In the genomic region with DNA sequence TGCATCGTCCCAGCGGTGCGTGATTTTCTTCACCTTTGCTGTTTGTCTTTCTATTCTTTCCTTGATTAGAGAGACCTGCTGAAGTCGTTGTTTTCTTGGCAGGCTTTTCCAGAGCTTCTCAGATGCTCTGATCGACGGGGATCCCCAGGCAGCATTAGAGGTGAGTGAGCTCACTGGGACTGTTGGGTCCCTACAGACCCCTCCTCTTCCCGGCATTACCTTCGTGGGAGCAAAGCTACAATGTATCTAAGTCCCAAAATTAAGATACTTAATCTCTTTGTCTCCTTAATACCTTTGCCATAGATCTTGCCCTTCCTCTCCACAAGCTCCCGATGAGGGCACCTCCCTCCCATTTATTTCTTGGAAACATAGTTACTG, we compare ENCODE assay signal across 8 mouse cellular contexts. TPM values are rescaled to one million over a fixed set of nuclear protein-coding genes. Genes with fewer than 3 reads are reported as not detected.
DNase-seq lines count a peak whose midpoint lies in the region; ATAC-seq and TF ChIP-seq lines count a peak whose summit lies in the region.

No protein-coding gene starts in this region.

- no peak for TF ChIP-seq POLR2A in embryonic fibroblast, embryonic 13.5 days (IDR thresholded peaks at IDR 0.05; ENCODE audit: low read depth, low read length)

- no peaks in the 10 kb centered on the region for H3K27me3 ChIP-seq in megakaryocyte, embryonic 14.5 days (replicated peaks)
- H3K27me3 ChIP-seq in limb, embryonic 10.5 days (ENCODE audit: low read depth, poor library complexity, severe bottlenecking): no peaks in the 10 kb centered on the region
- H3K27me3 ChIP-seq in stomach, embryonic 14.5 days (ENCODE audit: control insufficient read depth, insufficient read depth, low read length): no peaks in the 10 kb centered on the region

- peak overlapping the region; percentile 95 for H3K4me3 ChIP-seq in megakaryocyte, embryonic 14.5 days (replicated peaks)
- peak overlapping the region; percentile 79 for H3K4me3 ChIP-seq in embryonic fibroblast, embryonic 13.5 days (ENCODE audit: insufficient read depth, low read length)
- H3K4me3 ChIP-seq in limb, embryonic 10.5 days: peak overlapping the region; percentile 70
- H3K4me3 ChIP-seq in stomach, embryonic 14.5 days (ENCODE audit: low read depth, low read length): peak overlapping the region; percentile 70

- peaks cover 48% of the 10 kb centered on the region for H3K4me1 ChIP-seq in megakaryocyte, embryonic 14.5 days
- H3K4me1 ChIP-seq in embryonic fibroblast, embryonic 13.5 days (ENCODE audit: control insufficient read depth, insufficient read depth, low read length): no peaks in the 10 kb centered on the region; the same call in 1 of the 2 replicates
- peaks cover 22% of the 10 kb centered on the region for H3K4me1 ChIP-seq in limb, embryonic 10.5 days
- H3K4me1 ChIP-seq in stomach, embryonic 14.5 days (ENCODE audit: control insufficient read depth, insufficient read depth, low read length): 0 out of 2 replicates have a peak, but pooled peaks cover 9% of the 10 kb centered on the region

- DNase-seq in limb, embryonic 10.5 days (ENCODE audit: low spot score): no peak
- DNase-seq in thymus, postnatal 14 days: no peak
- DNase-seq in adrenal gland, adult (ENCODE audit: inconsistent age in 2 of 2, low spot score in 1 of 2): no peak
- DNase-seq in cerebellum, postnatal 25 days: no peak

- H3K9ac ChIP-seq in stomach, embryonic 14.5 days (replicated peaks; ENCODE audit: low read depth, low read length): peak overlapping the region; percentile 71

- no peak; the same call in 1 of the 2 replicates for ATAC-seq in megakaryocyte, adult 5-6 weeks (ENCODE audit: poor library complexity, severe bottlenecking)
- peak; percentile 39; the same call in 1 of the 2 replicates for ATAC-seq in stomach, embryonic 14.5 days (ENCODE audit: insufficient number of reproducible peaks, insufficient read depth, low FRiP score, low read depth)

- TF ChIP-seq CTCF in embryonic fibroblast, embryonic 13.5 days (IDR thresholded peaks at IDR 0.05; ENCODE audit: borderline replicate concordance, insufficient read depth, low read length): no peak

- WGBS in limb, embryonic 10.5 days: 1% methylated on average over 9 of the region's 9 CpGs
- under 1% methylated on average over 9 of the region's 9 CpGs for WGBS in stomach, embryonic 14.5 days

- peak overlapping the region; percentile 86 for H3K4me2 ChIP-seq in stomach, embryonic 14.5 days (replicated peaks; ENCODE audit: low read depth, low read length)

- H3K36me3 ChIP-seq in megakaryocyte, embryonic 14.5 days (replicated peaks; ENCODE audit: low read length): peaks cover 43% of the 10 kb centered on the region
- peaks cover 33% of the 10 kb centered on the region for H3K36me3 ChIP-seq in limb, embryonic 10.5 days
- no peaks in the 10 kb centered on the region for H3K36me3 ChIP-seq in stomach, embryonic 14.5 days (ENCODE audit: control insufficient read depth, insufficient read depth, low read length)

- no peaks in the 10 kb centered on the region for H3K9me3 ChIP-seq in megakaryocyte, embryonic 14.5 days
- no peaks in the 10 kb centered on the region for H3K9me3 ChIP-seq in limb, embryonic 10.5 days (replicated peaks)
- no peaks in the 10 kb centered on the region for H3K9me3 ChIP-seq in stomach, embryonic 14.5 days (ENCODE audit: control insufficient read depth, low read depth, low read length)

- H3K27ac ChIP-seq in embryonic fibroblast, embryonic 13.5 days (ENCODE audit: insufficient read depth, low read length): peak overlapping the region; percentile 10; the same call in 1 of the 2 replicates
- H3K27ac ChIP-seq in limb, embryonic 10.5 days: peak overlapping the region; percentile 97
- H3K27ac ChIP-seq in stomach, embryonic 14.5 days (ENCODE audit: low read length): peak overlapping the region; percentile 87; the same call in 1 of the 2 replicates

RNA-seq across cellular contexts. Expression of gene Sugt1, which starts 0.3 kb away (rescaled TPM):
- polyA plus RNA-seq in megakaryocyte, embryonic 14.5 days (2012; ENCODE audit: insufficient read depth, low replicate concordance): 0.22 and 1.7 TPM in 2 replicates
- 99.6 and 121 TPM in 2 replicates for total RNA-seq in megakaryocyte, adult 5-6 weeks (2015)
- total RNA-seq in megakaryocyte, adult 5-6 weeks (2017): 145 and 165 TPM in 2 replicates
- 186 and 200 TPM in 2 replicates for polyA plus RNA-seq in embryonic fibroblast, embryonic 13.5 days (2011; ENCODE audit: insufficient read length, low read depth, missing spikeins)
- polyA plus RNA-seq in limb, embryonic 10.5 days (2016; fragmentation: Nextera tagmentation; extraction: Ambion mirVana): 147 and 148 TPM in 2 replicates
- 121 and 127 TPM in 2 replicates for polyA plus RNA-seq in stomach, embryonic 14.5 days (2014; fragmentation: Nextera tagmentation; extraction: Ambion mirVana)

Comparison
In these comparisons a context has a peak if more than half of its experiments do, and no peak if none do; other contexts are left out.
1. H3K27ac ChIP-seq: peak in every context shown above with its lines; median percentile 97 in limb, embryonic 10.5 days; 87 in stomach, embryonic 14.5 days; 10 in embryonic fibroblast, embryonic 13.5 days.
2. RNA of gene Sugt1, which starts 0.3 kb away (polyA plus RNA-seq): 186 to 200 TPM in embryonic fibroblast, embryonic 13.5 days, 147 to 148 TPM in limb, embryonic 10.5 days and 121 to 127 TPM in stomach, embryonic 14.5 days; 0.22 to 1.7 TPM in megakaryocyte, embryonic 14.5 days; every median in the first group is over 10 times any median in the second.
3. Peak in every context shown above with its lines, with median percentiles within 50 percentile points of each other: H3K4me3 ChIP-seq.